Mouse (Mus musculus) kidney, embryonic 16.5 days (tissue): ENCODE measurements around the gene Exoc4. TPM values are rescaled to one million over a fixed set of nuclear protein-coding genes. Genes with fewer than 3 reads are reported as not detected.
A peak's percentile ranks its signal among the peaks of the same experiment; 100 is the strongest.

Experiments used
- ATAC-seq: fragments of 200-750 bp; cut with Nextera tagmentation; 2 replicates; pipeline ENCODE4 v1.8.0; 2017; ENCODE audit warnings: moderate TSS enrichment; ENCODE audit not compliant: low FRiP score, low TSS enrichment
- H3K27ac ChIP-seq: fragments of 300-500 bp; sonication (generic); 2 replicates; pipeline ENCODE4 v1.5.1; 2014; ENCODE audit warnings: low read length
- H3K27me3 ChIP-seq: fragments of 300-500 bp; sonication (generic); 2 replicates; pipeline ENCODE4 v1.6.1; 2014; ENCODE audit warnings: low read length, control low read depth, mixed read lengths; ENCODE audit not compliant: insufficient read depth
- H3K36me3 ChIP-seq: fragments of 300-500 bp; sonication (generic); 2 replicates; pipeline ENCODE4 v1.6.1; 2014; ENCODE audit warnings: low read length, control low read depth, mixed read lengths; ENCODE audit not compliant: insufficient read depth
- H3K4me1 ChIP-seq: fragments of 300-500 bp; sonication (generic); 2 replicates; pipeline ENCODE4 v1.6.1; 2014; ENCODE audit warnings: low read length, control low read depth, mixed read lengths; ENCODE audit not compliant: insufficient read depth
- H3K4me2 ChIP-seq: fragments of 300-500 bp; sonication (generic); replicated peaks from 2 replicates; pipeline ENCODE4 v1.6.1; 2014; ENCODE audit warnings: low read depth, low read length
- H3K4me3 ChIP-seq: fragments of 300-500 bp; sonication (generic); 2 replicates; pipeline ENCODE4 v1.5.1; 2014; ENCODE audit warnings: mild to moderate bottlenecking, low read length
- H3K9ac ChIP-seq: fragments of 300-500 bp; sonication (generic); replicated peaks from 2 replicates; pipeline ENCODE4 v1.6.1; 2014; ENCODE audit warnings: low read length
- H3K9me3 ChIP-seq: fragments of 300-500 bp; sonication (generic); 2 replicates; pipeline ENCODE4 v1.6.1; 2016; ENCODE audit warnings: low read length, control low read depth
- WGBS: fragments of 180-500 bp; shearing (Covaris S2); extraction: QIAGEN DNeasy Blood & Tissue Kit; methylation state at CpG from one replicate; pipeline ENCODE4 v1.1.7; 2014; 5-methylcytosine and 5-hydroxymethylcytosine counted together
- polyA plus RNA-seq: library from polyadenylated mRNA; unstranded; fragments of >200 nt; fragmentation: Nextera tagmentation; extraction: Ambion mirVana; gene quantifications from 2 replicates; pipeline ENCODE4 v1.2.1, GENCODE M21; 2015

The Exoc4 gene
- polyA plus RNA-seq, 1 experiment from 2014 or later, result 39.4 TPM

- H3K27ac ChIP-seq, result no peak overlapping the region
- no peak overlapping the region for H3K4me3 ChIP-seq
- H3K4me1 ChIP-seq, result no peaks in the 10 kb centered on the region
- H3K9me3 ChIP-seq, result no peaks in the 10 kb centered on the region
- ATAC-seq, result no peak
- WGBS, result 80% methylated on average over 7 of the region's 7 CpGs
- no peak overlapping the region for H3K4me2 ChIP-seq
- H3K9ac ChIP-seq, result no peak overlapping the region
- H3K36me3 ChIP-seq, result no peaks in the 10 kb centered on the region
- no peaks in the 10 kb centered on the region for H3K27me3 ChIP-seq
Observed at GRCm38 (mm10) chr6:33955469-33955868, 706.6 kb downstream of the Exoc4 start.

GRCm38 (mm10) chr6:33958281-33958680 lies 709.4 kb downstream of the Exoc4 start:
- Histone ChIP-seq H3K4me1 (no peaks in the 10 kb centered on the region), H3K4me2 (no peak overlapping the region), H3K4me3 (no peak overlapping the region), H3K9me3 (no peaks in the 10 kb centered on the region), H3K9ac (no peak overlapping the region), H3K27me3 (no peaks in the 10 kb centered on the region), H3K27ac (no peak overlapping the region), H3K36me3 (no peaks in the 10 kb centered on the region)
- WGBS, result 65% methylated on average over 3 of the region's 3 CpGs
- no peak for ATAC-seq

- H3K9ac ChIP-seq, result no peak overlapping the region
- no peaks in the 10 kb centered on the region for H3K4me1 ChIP-seq
- H3K9me3 ChIP-seq, result no peaks in the 10 kb centered on the region
- H3K27me3 ChIP-seq, result no peaks in the 10 kb centered on the region
- H3K4me2 ChIP-seq, result no peak overlapping the region
- no peak for ATAC-seq
- H3K36me3 ChIP-seq, result no peaks in the 10 kb centered on the region
- no peak overlapping the region for H3K27ac ChIP-seq
- WGBS, result 82% methylated on average over 2 of the region's 2 CpGs
- H3K4me3 ChIP-seq, result no peak overlapping the region
Observed at GRCm38 (mm10) chr6:33960766-33961165, 711.9 kb downstream of the Exoc4 start.

- no peak overlapping the region for H3K27ac ChIP-seq
- H3K36me3 ChIP-seq, result no peaks in the 10 kb centered on the region
- no peaks in the 10 kb centered on the region for H3K27me3 ChIP-seq
- H3K4me3 ChIP-seq, result no peak overlapping the region
- no peak overlapping the region for H3K4me2 ChIP-seq
- H3K9me3 ChIP-seq, result no peaks in the 10 kb centered on the region
- WGBS, result 69% methylated on average over 2 of the region's 2 CpGs
- H3K9ac ChIP-seq, result no peak overlapping the region
- H3K4me1 ChIP-seq, result no peaks in the 10 kb centered on the region
- no peak for ATAC-seq
Observed at GRCm38 (mm10) chr6:33963092-33963491, 714.2 kb downstream of the Exoc4 start.

- no peak overlapping the region for H3K9ac ChIP-seq
- no peak overlapping the region for H3K27ac ChIP-seq
- no peaks in the 10 kb centered on the region for H3K36me3 ChIP-seq
- no peak overlapping the region for H3K4me3 ChIP-seq
- ATAC-seq, result no peak
- 17% methylated on average over 2 of the region's 2 CpGs for WGBS
- no peaks in the 10 kb centered on the region for H3K27me3 ChIP-seq
- H3K4me2 ChIP-seq, result no peak overlapping the region
- H3K4me1 ChIP-seq, result no peaks in the 10 kb centered on the region
- H3K9me3 ChIP-seq, result no peaks in the 10 kb centered on the region
Observed at GRCm38 (mm10) chr6:33965571-33965970, 716.7 kb downstream of the Exoc4 start.

DNA sequence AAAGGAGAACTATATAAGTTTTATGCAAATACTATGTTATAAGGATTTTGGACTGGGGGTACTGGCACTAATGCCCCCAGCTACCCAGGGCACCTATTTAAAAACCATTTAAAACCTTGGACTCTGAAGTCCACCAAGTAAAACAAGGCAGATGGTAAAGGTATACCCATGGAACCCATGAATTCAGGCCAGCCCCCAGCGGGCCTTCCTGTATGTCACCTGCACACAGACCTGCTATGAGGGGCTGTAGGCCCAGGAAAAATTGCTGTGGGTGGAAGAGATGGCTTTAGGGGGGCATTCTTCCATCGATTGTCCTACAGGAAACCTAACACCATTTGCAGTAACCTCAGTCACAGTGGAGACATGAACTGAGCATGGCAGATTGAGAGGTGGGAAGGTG lies 719.9 kb downstream of the Exoc4 start:
- WGBS, result 60% methylated on average over 2 of the region's 2 CpGs
- no peaks in the 10 kb centered on the region for H3K27me3 ChIP-seq
- ATAC-seq, result no peak
- no peaks in the 10 kb centered on the region for H3K4me1 ChIP-seq
- H3K4me3 ChIP-seq, result no peak overlapping the region
- no peaks in the 10 kb centered on the region for H3K36me3 ChIP-seq
- H3K9ac ChIP-seq, result no peak overlapping the region
- H3K9me3 ChIP-seq, result no peaks in the 10 kb centered on the region
- no peak overlapping the region for H3K27ac ChIP-seq
- no peak overlapping the region for H3K4me2 ChIP-seq

- H3K4me2 ChIP-seq, result no peak overlapping the region
- no peaks in the 10 kb centered on the region for H3K36me3 ChIP-seq
- H3K27ac ChIP-seq, result no peak overlapping the region
- H3K9me3 ChIP-seq, result no peaks in the 10 kb centered on the region
- no peak overlapping the region for H3K4me3 ChIP-seq
- ATAC-seq, result no peak
- WGBS, result 86% methylated on average over 5 of the region's 5 CpGs
- 0 out of 2 replicates have a peak, but pooled peaks cover 2% of the 10 kb centered on the region for H3K4me1 ChIP-seq
- no peaks in the 10 kb centered on the region for H3K27me3 ChIP-seq
- no peak overlapping the region for H3K9ac ChIP-seq
Observed at GRCm38 (mm10) chr6:33972801-33973200, 723.9 kb downstream of the Exoc4 start.

DNA sequence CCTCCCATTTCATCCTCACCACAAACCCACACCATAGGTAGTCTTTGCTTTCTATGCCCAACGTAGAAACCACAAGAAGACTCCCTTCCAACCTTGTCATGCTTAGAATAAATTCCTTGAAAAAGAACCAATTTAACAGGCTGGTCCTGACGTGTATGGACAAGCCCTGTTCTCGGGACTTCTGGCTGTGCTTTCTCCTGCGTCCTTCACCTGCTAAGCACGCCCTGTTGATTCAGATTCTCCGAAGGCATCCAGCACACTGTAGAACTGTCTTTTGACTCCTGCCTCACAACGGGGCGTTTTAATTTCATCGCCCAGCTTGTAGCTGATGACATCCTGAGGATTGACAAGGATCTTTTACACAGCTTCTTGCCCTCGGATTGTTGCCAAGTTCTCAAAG lies 727.7 kb downstream of the Exoc4 start:
- 83% methylated on average over 10 of the region's 10 CpGs for WGBS
- Histone ChIP-seq H3K4me1 (0 out of 2 replicates have a peak, but pooled peaks cover 4% of the 10 kb centered on the region), H3K9me3 (no peaks in the 10 kb centered on the region), H3K4me2 (no peak overlapping the region), H3K9ac (no peak overlapping the region), H3K36me3 (no peaks in the 10 kb centered on the region), H3K27ac (no peak overlapping the region), H3K4me3 (no peak overlapping the region), H3K27me3 (no peaks in the 10 kb centered on the region)
- no peak for ATAC-seq

- H3K27ac ChIP-seq, result no peak overlapping the region
- H3K9me3 ChIP-seq, result no peaks in the 10 kb centered on the region
- no peak overlapping the region for H3K4me2 ChIP-seq
- H3K9ac ChIP-seq, result no peak overlapping the region
- no peaks in the 10 kb centered on the region for H3K27me3 ChIP-seq
- H3K4me1 ChIP-seq, result 0 out of 2 replicates have a peak, but pooled peaks cover 4% of the 10 kb centered on the region
- ATAC-seq, result peak; percentile 26; the same call in 1 of the 2 replicates
- 61% methylated on average over 4 of the region's 4 CpGs for WGBS
- no peak overlapping the region for H3K4me3 ChIP-seq
- H3K36me3 ChIP-seq, result no peaks in the 10 kb centered on the region
Observed at GRCm38 (mm10) chr6:33977448-33977847, 728.6 kb downstream of the Exoc4 start.

- 65% methylated on average over 9 of the region's 9 CpGs for WGBS
- H3K9ac ChIP-seq, result no peak overlapping the region
- H3K4me1 ChIP-seq, result 0 out of 2 replicates have a peak, but pooled peaks cover 4% of the 10 kb centered on the region
- H3K4me3 ChIP-seq, result no peak overlapping the region
- H3K27me3 ChIP-seq, result no peaks in the 10 kb centered on the region
- no peak for ATAC-seq
- H3K36me3 ChIP-seq, result no peaks in the 10 kb centered on the region
- H3K9me3 ChIP-seq, result no peaks in the 10 kb centered on the region
- no peak overlapping the region for H3K27ac ChIP-seq
- no peak overlapping the region for H3K4me2 ChIP-seq
Observed at GRCm38 (mm10) chr6:33977880-33978279, 729.0 kb downstream of the Exoc4 start.
